Mouse (Mus musculus) heart, postnatal 0 days (tissue): ENCODE measurements around the gene Nphp3.

ENCODE experiments used
- CTCF ChIP-seq: IDR thresholded peaks from 2 replicates; pipeline ENCODE4 v1.5.1; 2016; ENCODE audit warnings: antibody characterized with exemption, control low read depth, low read depth
- EP300 ChIP-seq: IDR thresholded peaks from 2 replicates; pipeline ENCODE4 v1.6.1; 2016; ENCODE audit warnings: antibody characterized with exemption, low read depth

- TF ChIP-seq CTCF (no peak), EP300 (no peak)
These were observed 32.4 kb downstream of the Nphp3 start for GRCm38 (mm10) chr9:104034718-104035117.
